Mouse (Mus musculus) lung, postnatal 10 days (tissue): ENCODE data around the gene Ccdc159.

Source experiments
- DNase-seq: peaks from one replicate; pipeline ENCODE4 v3.0.0; 2021

Ccdc159 gene

DNA sequence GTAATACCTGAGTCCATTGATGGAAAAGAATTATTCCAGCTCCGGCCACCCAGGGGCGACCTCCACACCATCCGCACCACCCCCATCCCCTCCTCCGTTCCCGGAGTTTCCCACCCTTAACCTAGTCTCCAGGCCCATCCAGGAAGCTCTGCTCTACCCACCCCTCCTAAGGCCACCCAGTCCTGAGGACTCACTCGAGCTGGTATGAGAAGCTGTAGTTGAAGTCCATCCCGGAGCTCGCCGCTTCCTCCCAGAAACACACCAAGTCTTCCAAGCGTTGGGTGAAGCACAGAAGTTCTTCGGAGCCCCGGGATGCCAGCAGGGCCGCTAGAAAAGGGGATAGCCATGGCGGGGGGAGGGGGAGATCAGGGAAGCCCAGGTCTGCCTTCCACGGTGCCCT is 34.7 kb downstream of the Ccdc159 start:
- DNase-seq: no peak

DNA sequence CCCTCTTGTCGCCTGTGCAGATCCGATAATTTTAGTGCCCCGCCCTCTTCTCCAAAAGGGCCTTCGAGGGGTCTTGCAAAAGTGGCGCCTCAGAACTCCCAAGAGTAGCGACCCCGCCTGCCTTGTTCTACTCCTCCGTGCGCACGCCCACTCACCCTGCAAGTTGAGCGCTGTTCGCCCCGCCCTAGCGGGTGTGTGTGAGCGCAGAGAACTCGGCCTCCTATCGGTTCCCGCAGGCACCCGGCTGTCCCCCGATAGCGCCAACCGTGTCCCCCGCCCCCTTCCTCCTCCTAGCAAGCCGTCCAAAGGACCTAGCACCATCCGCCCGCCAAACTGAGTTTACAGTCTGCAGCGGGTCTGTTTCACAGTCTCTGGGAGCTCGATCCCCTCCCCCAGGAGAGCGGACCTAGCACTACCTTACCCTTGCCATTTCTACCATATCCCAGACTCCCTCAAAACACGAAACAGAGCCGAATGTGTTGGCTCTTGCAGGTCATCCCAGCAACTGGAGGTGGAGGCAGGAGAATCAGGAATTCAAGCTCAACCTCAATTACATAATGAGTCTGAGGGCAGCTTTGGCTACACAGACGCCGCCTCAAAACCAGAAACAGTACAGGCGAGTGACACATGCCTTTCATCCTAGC is 35.3 kb downstream of the Ccdc159 start:
- peak; percentile 84 for DNase-seq

DNA sequence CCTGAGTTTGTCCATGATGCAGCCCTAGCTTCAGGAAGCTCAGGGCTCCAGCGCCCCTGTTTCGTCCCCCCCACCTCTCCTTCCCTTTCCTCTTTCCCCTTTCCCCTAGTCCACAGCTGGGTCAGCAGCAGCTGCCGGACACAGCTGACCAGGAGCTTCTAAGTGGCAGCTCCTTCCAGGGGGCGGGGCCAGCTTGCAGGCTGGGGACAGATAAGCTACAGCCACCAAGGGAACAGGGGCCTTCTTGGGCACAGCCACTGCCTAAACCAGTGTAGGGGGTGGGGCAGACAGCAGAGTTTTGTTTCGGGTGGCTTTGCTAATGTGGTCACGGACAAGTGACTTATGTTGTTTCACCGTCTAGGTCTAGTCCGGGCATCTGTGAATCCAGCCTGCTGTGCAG is 36.1 kb downstream of the Ccdc159 start, which contains the start of gene Epor:
Gene Epor, minus strand, starts transcription at position 90 of the 400 bp plus-strand sequence.
- DNase-seq: peak; percentile 68

GRCm38 (mm10) chr9:21968883-21969282 is 41.6 kb downstream of the Ccdc159 start:
- DNase-seq: no peak

- no peak for DNase-seq
Observed at GRCm38 (mm10) chr9:21969304-21969703, 42.0 kb downstream of the Ccdc159 start.

GRCm38 (mm10) chr9:21976626-21977175 is 49.4 kb downstream of the Ccdc159 start:
- DNase-seq: no peak

- DNase-seq: no peak
Observed at GRCm38 (mm10) chr9:21977331-21977730, 50.1 kb downstream of the Ccdc159 start.

DNA sequence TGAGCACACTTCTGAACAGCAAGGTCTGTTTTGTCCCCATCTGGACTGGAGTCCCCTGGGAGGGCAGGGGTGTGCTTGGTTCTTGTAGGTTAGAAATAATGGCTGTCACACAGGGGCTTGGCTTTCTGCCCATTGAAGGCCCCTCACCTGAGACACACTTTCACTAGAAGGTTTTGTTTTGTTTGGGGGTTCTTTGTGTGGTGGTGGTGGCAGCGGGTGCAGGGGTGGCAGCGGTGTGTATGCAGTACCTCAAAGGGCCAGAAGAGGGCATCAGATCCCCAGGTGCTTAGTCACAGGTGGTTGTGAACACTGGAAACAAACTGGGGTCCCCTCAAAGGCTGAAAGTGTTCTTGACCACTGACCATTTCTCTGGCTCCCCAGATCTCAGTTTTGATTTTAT is 50.7 kb downstream of the Ccdc159 start:
- DNase-seq: no peak

DNA sequence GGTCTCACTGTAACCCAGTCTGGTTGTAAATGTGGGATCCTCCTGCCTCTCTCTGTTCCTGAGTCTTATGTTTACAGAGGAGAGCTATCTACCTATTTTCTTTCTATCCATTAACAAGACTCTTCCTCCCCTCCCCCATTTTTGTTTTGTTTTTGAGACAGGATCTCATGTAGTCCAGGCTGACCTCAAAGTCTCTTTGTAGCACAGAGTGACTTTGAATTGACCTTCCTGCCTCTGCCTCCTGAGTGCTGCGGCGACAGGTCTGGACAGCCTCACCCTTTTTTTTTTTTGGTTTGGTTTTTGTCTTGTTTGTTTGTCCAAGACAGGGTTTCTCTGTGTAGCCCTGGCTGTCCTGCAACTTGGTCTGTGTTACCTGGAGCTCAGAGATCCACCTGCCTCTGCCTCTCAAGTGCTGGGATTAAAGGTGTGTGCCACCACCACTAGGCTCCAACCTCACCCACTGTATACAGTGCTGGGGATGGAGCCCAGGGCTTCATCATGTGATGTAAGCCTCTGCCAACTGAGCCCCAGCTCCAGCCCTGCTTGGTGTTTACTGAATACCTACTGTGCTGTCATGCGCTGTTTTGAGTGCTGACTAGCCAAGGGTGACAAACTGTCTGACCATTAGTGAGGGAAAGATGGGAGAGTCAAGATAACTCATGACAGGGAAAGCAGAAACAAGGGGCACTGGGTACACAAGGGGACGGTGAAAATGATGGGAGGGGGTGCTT is 51.3 kb downstream of the Ccdc159 start:
- no peak for DNase-seq

DNA sequence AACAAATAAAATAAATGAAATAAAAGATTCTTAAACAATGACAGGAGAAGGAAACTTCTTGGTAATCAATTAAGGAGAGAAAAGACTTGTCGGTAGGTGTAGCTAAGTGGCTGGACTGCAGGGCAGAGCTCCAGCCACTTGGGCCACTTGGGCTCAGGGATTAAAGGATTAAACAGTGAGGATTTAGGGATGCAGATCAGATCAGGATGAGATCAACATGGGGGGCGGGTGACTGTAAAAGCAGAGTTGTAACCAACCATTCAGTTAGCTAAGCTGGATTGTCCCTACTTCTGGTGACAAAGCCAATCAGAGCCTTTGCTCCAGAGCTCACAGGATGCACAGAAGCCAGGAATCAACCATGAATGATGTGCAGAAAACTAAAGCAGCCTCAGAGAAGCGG is 56.6 kb downstream of the Ccdc159 start:
- no peak for DNase-seq
